Mouse (Mus musculus) left cerebral cortex, adult 2 months (tissue): ENCODE measurements around the gene Rnpepl1. TPM values are rescaled to one million over a fixed set of nuclear protein-coding genes. Genes with fewer than 3 reads are reported as not detected.
"Not testable (repeated sequence)": the region's sequence is repeated elsewhere in the genome, so short reads cannot be mapped to it uniquely, and the experiment has no call there.

Experiments used
- DNase-seq, 2 experiments: peaks; one replicate each; pipeline ENCODE4 v3.0.0; 2021 to 2022; ENCODE audit warnings: low spot score in 2 of 2, mixed read lengths in 1 of 2; ENCODE audit errors: extremely low spot score in 1 of 2
- H3K27ac ChIP-seq: fragments of 200-600 bp; 2 replicates; pipeline ENCODE4 v1.8.1; 2022
- H3K4me3 ChIP-seq: fragments of 200-600 bp; 2 replicates; pipeline ENCODE4 v1.8.1; 2022
- CTCF ChIP-seq: fragments of 200-600 bp; IDR thresholded peaks from 2 replicates; pipeline ENCODE4 v1.8.1; 2022; ENCODE audit warnings: antibody characterized with exemption, mild to moderate bottlenecking, moderate library complexity
- intact Hi-C: fragments of 180-260 bp; cut with DNase I; formaldehyde crosslinking; loops from one replicate; pipeline ENCODE4 v1.15.1; 2025
- total RNA-seq, 2 experiments: library from RNA; stranded (reverse); gene quantifications; 2 replicates each; pipeline ENCODE4 v1.2.3; 2021

Rnpepl1 gene
- total RNA-seq, 2 experiments from 2014 or later, result 30.2 to 37.4 TPM

DNA sequence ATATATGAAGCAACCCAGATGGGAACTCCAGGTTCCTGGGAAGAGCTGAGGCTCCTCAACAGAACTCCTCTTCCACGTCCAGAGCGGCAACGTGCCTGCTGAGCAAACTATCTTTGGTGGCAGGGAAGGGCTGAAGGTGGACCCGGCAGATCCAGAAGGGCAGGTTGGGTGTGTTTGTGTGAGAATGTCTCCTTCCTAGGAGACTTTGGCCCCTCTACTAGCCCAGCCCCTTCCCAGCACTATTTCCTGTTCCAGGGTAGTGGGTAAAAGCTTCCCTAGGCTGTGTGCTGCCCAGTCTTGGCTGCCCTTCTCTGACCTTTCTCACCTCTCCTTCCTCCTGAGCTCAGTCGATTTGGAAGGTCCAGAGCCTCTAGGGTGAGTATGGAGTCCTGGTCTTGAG, 40.0 kb downstream of the Rnpepl1 start, which contains the start of gene Gpr35:
Gene Gpr35, plus strand, starts transcription at position 259 of the 400 bp plus-strand sequence.
- TF ChIP-seq CTCF, result no peak
- intact Hi-C loops, result no loop called here
- Histone ChIP-seq H3K4me3 (no peak within 1 kb of the TSS), H3K27ac (no peak within 1 kb of the TSS)
- peak in 1 of 2 experiments; percentile 3 for DNase-seq

DNA sequence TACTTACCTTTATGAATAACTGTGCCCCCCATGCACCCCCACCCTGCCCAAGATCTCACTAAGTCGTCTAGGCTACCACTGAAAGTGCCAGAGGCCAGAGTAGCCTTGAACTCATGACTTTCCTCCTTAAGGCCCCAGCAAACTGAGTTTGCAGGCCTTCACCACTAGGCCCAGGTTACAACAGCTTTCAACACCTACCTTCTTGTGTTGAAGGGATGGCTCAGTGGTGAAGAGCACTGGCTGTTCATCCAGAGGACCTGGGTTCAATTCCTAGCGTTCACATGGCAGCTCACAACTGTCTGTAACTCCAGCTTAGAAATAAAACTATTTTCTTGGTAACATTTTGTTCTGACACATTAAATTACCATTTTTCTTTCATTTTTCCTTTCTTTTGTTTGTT, 43.1 kb downstream of the Rnpepl1 start:
- no peak overlapping the region for H3K4me3 ChIP-seq
- DNase-seq, result no peak
- intact Hi-C loops, result no loop called here
- H3K27ac ChIP-seq, result no peak overlapping the region
- TF ChIP-seq CTCF, result no peak

DNA sequence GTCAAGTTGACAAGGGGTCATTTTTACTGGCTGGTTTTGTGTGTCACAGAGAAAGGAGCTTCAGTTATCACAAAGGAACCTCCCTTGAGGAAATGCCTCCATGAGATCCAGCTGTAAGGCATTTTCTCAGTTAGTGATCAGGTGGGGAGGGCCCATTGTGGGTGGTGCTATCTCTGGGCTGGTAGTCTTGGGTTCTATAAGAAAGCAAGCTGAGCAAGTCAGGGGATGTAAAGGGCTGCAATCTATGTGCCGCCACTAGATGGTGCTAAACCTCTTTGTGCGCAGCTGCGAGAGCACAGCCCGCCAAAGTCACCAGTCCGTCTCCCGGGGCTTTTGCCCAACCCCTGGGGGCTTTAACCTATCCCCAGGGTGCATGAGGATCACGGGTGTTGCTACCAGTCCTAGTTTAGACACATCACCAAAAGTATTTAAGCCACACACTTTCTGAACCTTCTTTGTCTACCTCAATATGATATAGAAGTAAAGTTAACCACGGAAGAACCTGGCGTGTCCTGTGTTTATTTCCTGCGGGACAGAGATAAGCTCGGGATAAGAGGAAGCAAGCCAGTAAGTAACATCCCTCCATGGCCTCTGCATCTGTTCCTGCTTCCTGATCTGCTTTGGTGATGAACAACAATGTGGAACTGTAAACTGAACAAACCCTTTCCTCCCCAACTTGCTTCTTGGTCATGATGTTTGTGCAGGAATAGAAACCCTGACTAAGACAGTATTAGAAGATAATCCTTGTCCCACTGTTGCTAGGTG, 46.2 kb downstream of the Rnpepl1 start:
- H3K4me3 ChIP-seq, H3K27ac ChIP-seq: not testable (repeated sequence)
- peak; percentile 80 for TF ChIP-seq CTCF
- intact Hi-C loops, result loop anchor here (1.0 to 5.0 kb wide), 2 partner anchors 55 to 171 kb away; no protein-coding TSS in a partner anchor
- peak; percentile 69 to 71 for DNase-seq

DNA sequence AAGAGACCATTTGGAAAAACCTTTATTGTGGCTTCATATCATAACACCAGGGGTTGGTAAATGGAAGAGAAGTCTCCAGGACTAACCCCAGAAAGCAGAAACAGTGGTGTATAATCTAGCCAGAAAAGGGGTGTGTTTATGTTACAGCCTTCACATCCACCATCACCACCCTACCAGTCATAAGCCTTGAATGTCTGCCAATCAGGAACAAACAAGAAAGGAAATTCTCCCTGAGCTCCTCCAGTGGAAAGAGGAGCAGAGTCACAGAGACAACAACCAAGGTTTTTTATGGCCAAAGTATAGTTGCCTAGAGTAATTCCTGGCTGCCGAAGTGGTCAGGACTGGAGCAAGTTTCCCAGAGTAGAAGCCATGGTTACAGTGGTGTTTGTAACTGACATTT, 48.4 kb downstream of the Rnpepl1 start:
- intact Hi-C loops, result loop anchor here (5.0 kb wide), 1 partner anchor 168 kb away; no protein-coding TSS in a partner anchor
- TF ChIP-seq CTCF, result no peak
- DNase-seq, result no peak
- Histone ChIP-seq H3K4me3 (no peak overlapping the region), H3K27ac (no peak overlapping the region)

DNA sequence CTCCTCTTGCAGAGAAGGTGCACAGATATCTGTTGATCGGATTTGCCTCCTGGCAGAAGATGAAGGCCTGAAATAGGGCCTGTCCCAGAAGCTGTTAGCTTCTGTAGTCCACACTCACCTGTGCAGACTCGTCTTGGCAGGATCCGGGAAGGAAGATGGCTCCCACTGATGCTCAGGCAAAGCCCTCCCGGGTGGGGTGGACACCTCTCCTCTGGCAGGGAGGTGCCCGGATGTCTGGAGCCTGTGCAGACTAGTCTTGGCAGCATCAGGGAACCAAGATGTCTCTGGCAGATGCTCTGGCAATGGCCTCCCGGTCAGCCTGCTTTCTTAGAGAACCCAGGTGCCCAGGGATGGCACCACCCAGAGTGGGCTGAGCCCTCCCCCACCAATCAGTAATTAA, 60.2 kb downstream of the Rnpepl1 start:
- H3K4me3 ChIP-seq, H3K27ac ChIP-seq, DNase-seq, intact Hi-C loops: not testable (repeated sequence)

DNA sequence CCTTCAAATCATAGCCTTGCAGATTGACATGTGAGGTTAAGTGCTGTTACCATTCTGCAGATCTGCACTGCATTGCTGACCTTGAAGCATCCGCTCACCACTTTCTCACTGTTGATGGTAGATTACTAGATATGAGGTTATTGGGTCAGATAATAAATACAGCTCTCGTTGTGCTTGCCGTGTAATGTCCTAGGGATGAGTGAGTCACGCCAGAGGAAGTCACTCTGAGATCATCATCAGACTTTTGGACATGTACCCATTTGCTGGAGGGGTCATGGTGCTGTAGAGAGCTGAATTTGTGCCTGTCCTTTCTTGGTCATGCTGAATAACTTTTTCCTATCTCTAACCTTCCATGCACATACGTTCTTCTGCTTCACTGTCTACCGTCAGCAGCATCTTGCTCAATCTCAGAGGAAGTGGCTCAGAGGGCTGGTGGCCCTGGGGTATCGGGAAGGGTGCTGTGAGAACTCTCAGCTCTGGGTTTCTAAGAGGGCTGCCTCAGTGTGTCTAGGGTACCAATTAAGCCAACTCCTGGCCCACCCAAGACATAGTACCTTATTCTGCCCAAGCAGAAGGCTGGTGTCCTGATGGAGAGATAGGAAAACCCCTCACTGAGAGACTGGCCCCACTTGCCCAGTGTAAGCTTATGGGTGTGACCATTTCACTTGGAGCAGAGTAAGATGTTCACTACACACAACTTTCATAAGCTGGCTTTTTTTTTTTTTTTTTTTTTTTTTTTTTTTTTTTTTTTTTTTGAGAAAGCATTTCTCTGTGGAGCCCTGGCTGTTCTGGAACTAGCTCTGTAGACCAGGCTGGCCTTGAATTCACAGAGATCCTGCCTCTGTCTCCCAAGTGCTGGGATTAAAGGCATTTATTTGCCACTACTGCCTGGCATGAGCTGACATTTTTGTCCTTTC, 61.6 kb downstream of the Rnpepl1 start:
- intact Hi-C loops, result no loop called here
- Histone ChIP-seq H3K4me3 (no peak overlapping the region), H3K27ac (no peak overlapping the region)
- no peak for DNase-seq
- TF ChIP-seq CTCF, result no peak

DNA sequence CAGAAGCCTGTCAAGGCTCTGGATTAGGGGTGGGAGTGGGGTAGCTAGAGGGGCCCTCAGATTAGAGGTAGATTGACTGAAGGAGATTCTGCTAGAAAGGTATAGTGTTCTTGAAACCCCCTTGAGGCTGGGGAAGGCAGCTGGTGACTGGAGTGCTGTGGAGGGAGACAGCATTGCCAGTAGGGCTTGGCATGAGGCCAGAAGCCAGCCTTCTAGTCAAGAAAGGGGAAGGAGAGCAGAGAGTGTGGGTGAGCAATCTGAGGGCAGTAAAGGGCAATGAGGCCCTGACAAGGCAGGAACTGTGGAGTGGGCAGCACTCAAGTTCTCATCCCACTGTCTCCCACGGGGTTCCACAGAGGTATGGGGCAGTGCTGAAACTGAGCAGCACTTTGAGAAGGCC, 62.3 kb downstream of the Rnpepl1 start:
- intact Hi-C loops, result no loop called here
- no peak overlapping the region for H3K27ac ChIP-seq

More for the DNA sequence above, 62.3 kb downstream of the Rnpepl1 start:
- TF ChIP-seq CTCF, result no peak
- no peak overlapping the region for H3K4me3 ChIP-seq
- DNase-seq, result no peak

Other genes with a start within 250 kb of the Rnpepl1 start
- gene Gpc1, start 79.1 kb upstream of the Rnpepl1 start, total RNA-seq, result 10 to 100 TPM; 88.7 to 94.1 TPM
- under 1 TPM; 0.29 to 0.37 TPM for gene Ankmy1, start 7.9 kb upstream of the Rnpepl1 start, total RNA-seq
- gene Dusp28, start 3.8 kb upstream of the Rnpepl1 start, total RNA-seq, result 10 to 100 TPM; 15.8 to 16.2 TPM
- gene Capn10, start 23.6 kb downstream of the Rnpepl1 start, total RNA-seq, result 10 to 100 TPM; 39.0 to 40.1 TPM
- 1 to 10 TPM in 1 of 2 experiments, under 1 TPM in 1; 0.16 to 1.1 TPM for gene Gpr35, start 40.1 kb downstream of the Rnpepl1 start, total RNA-seq
- not detected for gene Aqp12, start 95.6 kb downstream of the Rnpepl1 start, total RNA-seq
- gene Kif1a, start 191.2 kb downstream of the Rnpepl1 start, total RNA-seq, result 100 to 1,000 TPM; 730 to 772 TPM
- gene Agxt, start 224.5 kb downstream of the Rnpepl1 start, total RNA-seq, result not detected